In the genomic region with DNA sequence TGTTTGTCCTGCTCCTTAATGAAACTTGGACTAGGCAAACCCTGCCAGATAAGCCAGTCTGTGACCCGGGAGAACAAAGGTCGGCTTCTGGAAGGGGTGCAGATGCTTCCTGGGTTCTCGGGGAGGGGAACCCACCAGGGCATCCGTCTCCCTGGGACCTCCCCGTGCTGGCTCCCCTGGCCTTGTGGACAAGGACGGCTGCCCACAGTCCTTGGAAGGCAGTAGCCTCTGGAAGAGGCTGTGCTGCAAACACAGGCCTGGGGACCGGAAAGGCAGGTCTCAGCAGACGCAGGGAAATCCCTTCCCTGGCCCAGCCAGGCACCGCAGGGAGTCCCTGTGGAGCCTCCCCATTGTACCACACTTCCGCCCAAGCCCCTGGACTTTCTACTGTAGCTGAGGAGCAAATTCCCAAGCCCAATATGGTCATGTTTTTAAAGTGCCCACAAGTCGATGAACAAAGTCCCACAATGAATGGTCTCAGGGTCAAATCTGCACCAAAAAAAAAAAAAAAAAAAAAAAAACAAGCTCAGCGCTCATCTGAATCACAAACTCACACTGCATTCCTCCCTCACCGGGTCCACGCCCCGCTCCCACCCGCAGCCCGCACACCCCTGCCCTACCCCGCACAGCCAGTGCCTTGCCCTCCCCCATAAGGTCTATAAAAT, we compare ENCODE assay signal across 9 mouse cellular contexts. TPM values are rescaled to one million over a fixed set of nuclear protein-coding genes. Genes with fewer than 3 reads are reported as not detected.
DNase-seq lines count a peak whose midpoint lies in the region; ATAC-seq and TF ChIP-seq lines count a peak whose summit lies in the region.
"Had no signal": no experiment of that assay in that cellular context is flagged by ENCODE, and none has a peak within 500 bp of the region (broad histone marks: within the 10 kb centered on the region; RNA-seq: fewer than 3 reads in every experiment).

No protein-coding gene starts in this region.

- no peak for TF ChIP-seq POLR2A in limb, embryonic 14.5 days (IDR thresholded peaks at IDR 0.05; ENCODE audit: borderline replicate concordance, extremely low read depth, insufficient read depth, insufficient read length)

- H3K4me1 ChIP-seq in embryonic facial prominence, embryonic 11.5 days (ENCODE audit: control insufficient read depth, insufficient read depth, low read length): no peaks in the 10 kb centered on the region; the same call in 1 of the 2 replicates
- H3K4me1 ChIP-seq in hindbrain, embryonic 11.5 days (replicated peaks; ENCODE audit: control insufficient read depth, insufficient read depth, low read length): no peaks in the 10 kb centered on the region
- peaks cover 19% of the 10 kb centered on the region for H3K4me1 ChIP-seq in limb, embryonic 14.5 days (ENCODE audit: control insufficient read depth, insufficient read depth, low read length)
- H3K4me1 ChIP-seq in stomach, embryonic 14.5 days (ENCODE audit: control insufficient read depth, insufficient read depth, low read length): peaks cover 11% of the 10 kb centered on the region; the same call in 1 of the 2 replicates

- H3K9me3 ChIP-seq in embryonic facial prominence, embryonic 11.5 days (replicated peaks; ENCODE audit: control insufficient read depth, low read length): no peaks in the 10 kb centered on the region
- H3K9me3 ChIP-seq in hindbrain, embryonic 11.5 days (ENCODE audit: control insufficient read depth, low read length): no peaks in the 10 kb centered on the region
- no peaks in the 10 kb centered on the region for H3K9me3 ChIP-seq in limb, embryonic 14.5 days (ENCODE audit: control insufficient read depth, low read length)
- H3K9me3 ChIP-seq in stomach, embryonic 14.5 days (ENCODE audit: control insufficient read depth, low read depth, low read length): no peaks in the 10 kb centered on the region
- H3K9me3 ChIP-seq: neural tube, embryonic 12.5 days had no signal

- DNase-seq in cerebellum, postnatal 10 days: peak; percentile 21 to 25
- DNase-seq in cerebellum, adult 8-10 months: no peak
- DNase-seq in embryonic facial prominence, embryonic 11.5 days (ENCODE audit: low spot score): peak; percentile 29
- peak; percentile 23 for DNase-seq in hindbrain, embryonic 11.5 days (ENCODE audit: low spot score)
- peak; percentile 16 for DNase-seq in limb, embryonic 14.5 days (ENCODE audit: low spot score)
- DNase-seq in urinary bladder, adult 2 months (ENCODE audit: low spot score): no peak
- DNase-seq in thymus, adult 18-20 months: no peak

- H3K27me3 ChIP-seq in embryonic facial prominence, embryonic 11.5 days (ENCODE audit: control insufficient read depth, insufficient read depth, low read length): no peaks in the 10 kb centered on the region
- H3K27me3 ChIP-seq in hindbrain, embryonic 11.5 days (ENCODE audit: control insufficient read depth, insufficient read depth, low read length): no peaks in the 10 kb centered on the region
- H3K27me3 ChIP-seq in limb, embryonic 14.5 days (ENCODE audit: control insufficient read depth, insufficient read depth, low read length): no peaks in the 10 kb centered on the region
- no peaks in the 10 kb centered on the region for H3K27me3 ChIP-seq in stomach, embryonic 14.5 days (ENCODE audit: control insufficient read depth, insufficient read depth, low read length)
- H3K27me3 ChIP-seq: neural tube, embryonic 12.5 days had no signal

- no peak overlapping the region for H3K4me3 ChIP-seq in embryonic facial prominence, embryonic 11.5 days (ENCODE audit: low read depth, low read length)
- H3K4me3 ChIP-seq in hindbrain, embryonic 11.5 days (ENCODE audit: low read depth, low read length): no peak overlapping the region
- H3K4me3 ChIP-seq in limb, embryonic 14.5 days (replicated peaks; ENCODE audit: low read length): no peak overlapping the region
- no peak overlapping the region for H3K4me3 ChIP-seq in stomach, embryonic 14.5 days (ENCODE audit: low read depth, low read length)
- H3K4me3 ChIP-seq: neural tube, embryonic 12.5 days had no signal

- no peak for ATAC-seq in embryonic facial prominence, embryonic 11.5 days (replicated peaks; ENCODE audit: insufficient number of reproducible peaks, low FRiP score, low TSS enrichment, low read depth)
- peak; percentile 47; the same call in 1 of the 2 replicates for ATAC-seq in hindbrain, embryonic 11.5 days (ENCODE audit: low FRiP score)
- ATAC-seq in limb, embryonic 14.5 days (ENCODE audit: low FRiP score, low read depth): no peak
- ATAC-seq in stomach, embryonic 14.5 days (ENCODE audit: insufficient number of reproducible peaks, insufficient read depth, low FRiP score, low read depth): peak; percentile 26; the same call in 1 of the 2 replicates

- H3K27ac ChIP-seq in embryonic facial prominence, embryonic 11.5 days (replicated peaks; ENCODE audit: low read depth, low read length): no peak overlapping the region
- H3K27ac ChIP-seq in hindbrain, embryonic 11.5 days (ENCODE audit: low read depth, low read length): no peak overlapping the region
- H3K27ac ChIP-seq in limb, embryonic 14.5 days (replicated peaks; ENCODE audit: low read depth, low read length): peak overlapping the region; percentile 28
- peak overlapping the region; percentile 74; the same call in 1 of the 2 replicates for H3K27ac ChIP-seq in stomach, embryonic 14.5 days (ENCODE audit: low read length)
- H3K27ac ChIP-seq: neural tube, embryonic 12.5 days had no signal

- H3K4me2 ChIP-seq in embryonic facial prominence, embryonic 11.5 days (ENCODE audit: low read depth, low read length): no peak overlapping the region
- no peak overlapping the region for H3K4me2 ChIP-seq in hindbrain, embryonic 11.5 days (replicated peaks; ENCODE audit: low read depth, low read length)
- H3K4me2 ChIP-seq in limb, embryonic 14.5 days (replicated peaks; ENCODE audit: low read depth, low read length, severe bottlenecking): no peak overlapping the region
- H3K4me2 ChIP-seq in stomach, embryonic 14.5 days (replicated peaks; ENCODE audit: low read depth, low read length): no peak overlapping the region; the same call in 1 of the 2 replicates
- H3K4me2 ChIP-seq: neural tube, embryonic 12.5 days had no signal

- 25% methylated on average over 18 of the region's 18 CpGs for WGBS in embryonic facial prominence, embryonic 11.5 days
- WGBS in hindbrain, embryonic 11.5 days: 27% methylated on average over 18 of the region's 18 CpGs
- 29% methylated on average over 18 of the region's 18 CpGs for whole genome bisulfite sequencing in limb, embryonic 14.5 days
- WGBS in stomach, embryonic 14.5 days: 29% methylated on average over 18 of the region's 18 CpGs

- H3K36me3 ChIP-seq in embryonic facial prominence, embryonic 11.5 days (replicated peaks; ENCODE audit: control insufficient read depth, insufficient read depth, low read depth, low read length): no peaks in the 10 kb centered on the region
- H3K36me3 ChIP-seq in hindbrain, embryonic 11.5 days (ENCODE audit: control insufficient read depth, insufficient read depth, low read length): no peaks in the 10 kb centered on the region
- H3K36me3 ChIP-seq in limb, embryonic 14.5 days (ENCODE audit: control insufficient read depth, insufficient read depth, low read length): no peaks in the 10 kb centered on the region
- no peaks in the 10 kb centered on the region for H3K36me3 ChIP-seq in stomach, embryonic 14.5 days (ENCODE audit: control insufficient read depth, insufficient read depth, low read length)
- H3K36me3 ChIP-seq: neural tube, embryonic 12.5 days had no signal

- no peak overlapping the region for H3K9ac ChIP-seq in embryonic facial prominence, embryonic 11.5 days (replicated peaks; ENCODE audit: low read length)
- H3K9ac ChIP-seq in hindbrain, embryonic 11.5 days (ENCODE audit: low read depth, low read length): no peak overlapping the region
- H3K9ac ChIP-seq in limb, embryonic 14.5 days (ENCODE audit: low read depth, low read length, severe bottlenecking): no peak overlapping the region
- no peak overlapping the region for H3K9ac ChIP-seq in stomach, embryonic 14.5 days (replicated peaks; ENCODE audit: low read depth, low read length)
- H3K9ac ChIP-seq: neural tube, embryonic 12.5 days had no signal

RNA-seq across cellular contexts. Expression of gene Banf2, which starts 53.5 kb away (rescaled TPM):
- not detected in 2 replicates for polyA plus RNA-seq in embryonic facial prominence, embryonic 11.5 days (2014; fragmentation: Nextera tagmentation; extraction: Ambion mirVana)
- not detected in 2 replicates for polyA plus RNA-seq in hindbrain, embryonic 11.5 days (2014; fragmentation: Nextera tagmentation; extraction: Ambion mirVana)
- polyA plus RNA-seq in limb, embryonic 14.5 days (2012; rRNA removed): not detected in 2 replicates
- polyA plus RNA-seq in limb, embryonic 14.5 days (2014; fragmentation: Nextera tagmentation; extraction: Ambion mirVana): not detected in 2 replicates
- not detected in 2 replicates for polyA plus RNA-seq in stomach, embryonic 14.5 days (2014; fragmentation: Nextera tagmentation; extraction: Ambion mirVana)
- not detected in 2 replicates for polyA plus RNA-seq in urinary bladder, adult 2 months (2012; rRNA removed)
- polyA plus RNA-seq: neural tube, embryonic 12.5 days had no signal

Comparison
In these comparisons a context has a peak if more than half of its experiments do, and no peak if none do; other contexts are left out.
1. DNase-seq: peak in cerebellum, postnatal 10 days (2 of 2), embryonic facial prominence, embryonic 11.5 days (single experiment), hindbrain, embryonic 11.5 days (single experiment) and limb, embryonic 14.5 days (single experiment); none in cerebellum, adult 8-10 months (single experiment), urinary bladder, adult 2 months (single experiment) and thymus, adult 18-20 months (0 of 2).
2. ATAC-seq: peak in hindbrain, embryonic 11.5 days (single experiment) and stomach, embryonic 14.5 days (single experiment); none in embryonic facial prominence, embryonic 11.5 days (single experiment) and limb, embryonic 14.5 days (single experiment).
3. H3K27ac ChIP-seq: peak in limb, embryonic 14.5 days (single experiment) and stomach, embryonic 14.5 days (single experiment); none in embryonic facial prominence, embryonic 11.5 days (single experiment) and hindbrain, embryonic 11.5 days (single experiment).